Mouse (Mus musculus): Measurements from ENCODE around the gene Pdk2.

- TF ChIP-seq CTCF (IDR thresholded peaks at IDR 0.05; ENCODE audit: borderline replicate concordance, insufficient read depth, low read length) (no peak), POLR2A (IDR thresholded peaks at IDR 0.05; ENCODE audit: low read depth, low read length) (no peak)
Measured at GRCm38 (mm10) chr11:94994208-94994814, 46.8 kb downstream of the Pdk2 start.
